Mouse (Mus musculus): ENCODE measurements at regions not wholly inside any gene's neighbourhood (a gene's known extent, or its start where the extent isn't known, plus 50 kb on each side); places are given as distances from the start of the nearest gene placed in this dataset.
A peak's percentile ranks its signal among the peaks of the same experiment; 100 is the strongest.

- H3K9me3 ChIP-seq (replicated peaks; ENCODE audit: control insufficient read depth, low read length) = no peaks in the 10 kb centered on the region
- H3K36me3 ChIP-seq (replicated peaks; ENCODE audit: control insufficient read depth, insufficient read depth, low read depth, low read length) = no peaks in the 10 kb centered on the region
- WGBS = 79% methylated on average over 1 of the region's 1 CpGs
- no peak for ATAC-seq (replicated peaks; ENCODE audit: insufficient number of reproducible peaks, low FRiP score, low TSS enrichment, low read depth)
- no peak overlapping the region for H3K4me3 ChIP-seq (ENCODE audit: low read depth, low read length)
- H3K27ac ChIP-seq (replicated peaks; ENCODE audit: low read depth, low read length) = no peak overlapping the region
- H3K4me1 ChIP-seq (ENCODE audit: control insufficient read depth, insufficient read depth, low read length) = no peaks in the 10 kb centered on the region
- DNase-seq (ENCODE audit: low spot score) = no peak
- no peak overlapping the region for H3K9ac ChIP-seq (replicated peaks; ENCODE audit: low read length)
- no peaks in the 10 kb centered on the region for H3K27me3 ChIP-seq (ENCODE audit: control insufficient read depth, insufficient read depth, low read length)
- H3K4me2 ChIP-seq (ENCODE audit: low read depth, low read length) = no peak overlapping the region
Measured at GRCm38 (mm10) chr16:30784949-30785348, 185.4 kb downstream of the Fam43a start.

- no peak for ATAC-seq (replicated peaks; ENCODE audit: insufficient number of reproducible peaks, low FRiP score, low TSS enrichment, low read depth)
- H3K4me2 ChIP-seq (ENCODE audit: low read depth, low read length) = no peak overlapping the region
- H3K27me3 ChIP-seq (ENCODE audit: control insufficient read depth, insufficient read depth, low read length) = no peaks in the 10 kb centered on the region
- 90% methylated on average over 3 of the region's 3 CpGs for WGBS
- H3K9me3 ChIP-seq (replicated peaks; ENCODE audit: control insufficient read depth, low read length) = no peaks in the 10 kb centered on the region
- no peaks in the 10 kb centered on the region for H3K36me3 ChIP-seq (replicated peaks; ENCODE audit: control insufficient read depth, insufficient read depth, low read depth, low read length)
- H3K4me3 ChIP-seq (ENCODE audit: low read depth, low read length) = no peak overlapping the region
- H3K27ac ChIP-seq (replicated peaks; ENCODE audit: low read depth, low read length) = no peak overlapping the region
- peaks cover 3% of the 10 kb centered on the region for H3K4me1 ChIP-seq (ENCODE audit: control insufficient read depth, insufficient read depth, low read length)
- DNase-seq (ENCODE audit: low spot score) = no peak
- no peak overlapping the region for H3K9ac ChIP-seq (replicated peaks; ENCODE audit: low read length)
Measured at GRCm38 (mm10) chr16:30786060-30786459, 186.5 kb downstream of the Fam43a start.

DNA sequence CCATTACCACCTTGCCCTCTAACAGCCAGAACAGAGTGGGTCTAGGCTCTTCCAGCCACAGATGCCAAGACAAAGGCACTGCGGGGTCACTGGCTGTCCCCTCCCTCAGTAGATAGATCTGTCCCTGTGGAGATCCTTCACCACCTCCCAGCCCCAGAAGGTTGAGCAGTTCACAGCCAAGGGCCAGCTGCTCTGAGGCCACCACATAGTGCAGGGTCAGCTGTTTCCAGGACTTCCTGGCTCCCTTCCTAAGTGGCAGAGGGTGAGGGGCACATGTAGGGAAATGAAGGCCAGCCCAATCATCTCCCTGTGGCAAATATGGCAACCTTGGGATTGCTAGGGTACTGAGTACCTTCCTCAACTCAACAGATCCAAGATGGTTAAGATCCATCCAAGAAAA is 187.8 kb downstream of the Fam43a start:
- 85% methylated on average over 1 of the region's 1 CpGs for WGBS
- DNase-seq (ENCODE audit: low spot score) (no peak), ATAC-seq (replicated peaks; ENCODE audit: insufficient number of reproducible peaks, low FRiP score, low TSS enrichment, low read depth) (no peak)
- Histone ChIP-seq H3K27me3 (ENCODE audit: control insufficient read depth, insufficient read depth, low read length) (no peaks in the 10 kb centered on the region), H3K9me3 (replicated peaks; ENCODE audit: control insufficient read depth, low read length) (no peaks in the 10 kb centered on the region), H3K4me1 (ENCODE audit: control insufficient read depth, insufficient read depth, low read length) (peaks cover 3% of the 10 kb centered on the region), H3K9ac (replicated peaks; ENCODE audit: low read length) (no peak overlapping the region), H3K4me2 (ENCODE audit: low read depth, low read length) (no peak overlapping the region), H3K4me3 (ENCODE audit: low read depth, low read length) (no peak overlapping the region), H3K36me3 (replicated peaks; ENCODE audit: control insufficient read depth, insufficient read depth, low read depth, low read length) (no peaks in the 10 kb centered on the region), H3K27ac (replicated peaks; ENCODE audit: low read depth, low read length) (no peak overlapping the region)

GRCm38 (mm10) chr16:30788321-30788781 is 188.8 kb downstream of the Fam43a start:
- Histone ChIP-seq H3K27ac (replicated peaks; ENCODE audit: low read depth, low read length) (no peak overlapping the region), H3K4me2 (ENCODE audit: low read depth, low read length) (no peak overlapping the region), H3K9ac (replicated peaks; ENCODE audit: low read length) (no peak overlapping the region), H3K4me1 (ENCODE audit: control insufficient read depth, insufficient read depth, low read length) (peaks cover 3% of the 10 kb centered on the region), H3K4me3 (ENCODE audit: low read depth, low read length) (no peak overlapping the region), H3K9me3 (replicated peaks; ENCODE audit: control insufficient read depth, low read length) (no peaks in the 10 kb centered on the region), H3K27me3 (ENCODE audit: control insufficient read depth, insufficient read depth, low read length) (no peaks in the 10 kb centered on the region), H3K36me3 (replicated peaks; ENCODE audit: control insufficient read depth, insufficient read depth, low read depth, low read length) (no peaks in the 10 kb centered on the region)
- ATAC-seq (replicated peaks; ENCODE audit: insufficient number of reproducible peaks, low FRiP score, low TSS enrichment, low read depth) (no peak), DNase-seq (ENCODE audit: low spot score) (no peak)
- WGBS = 75% methylated on average over 11 of the region's 11 CpGs

- H3K27ac ChIP-seq (replicated peaks; ENCODE audit: low read depth, low read length) = no peak overlapping the region
- WGBS = 88% methylated on average over 15 of the region's 15 CpGs
- peaks cover 3% of the 10 kb centered on the region for H3K4me1 ChIP-seq (ENCODE audit: control insufficient read depth, insufficient read depth, low read length)
- DNase-seq (ENCODE audit: low spot score) = no peak
- H3K9me3 ChIP-seq (replicated peaks; ENCODE audit: control insufficient read depth, low read length) = no peaks in the 10 kb centered on the region
- H3K9ac ChIP-seq (replicated peaks; ENCODE audit: low read length) = no peak overlapping the region
- no peaks in the 10 kb centered on the region for H3K27me3 ChIP-seq (ENCODE audit: control insufficient read depth, insufficient read depth, low read length)
- no peak overlapping the region for H3K4me2 ChIP-seq (ENCODE audit: low read depth, low read length)
- H3K36me3 ChIP-seq (replicated peaks; ENCODE audit: control insufficient read depth, insufficient read depth, low read depth, low read length) = no peaks in the 10 kb centered on the region
- H3K4me3 ChIP-seq (ENCODE audit: low read depth, low read length) = no peak overlapping the region
- ATAC-seq (replicated peaks; ENCODE audit: insufficient number of reproducible peaks, low FRiP score, low TSS enrichment, low read depth) = no peak
Measured at GRCm38 (mm10) chr16:30788944-30789781, 189.6 kb downstream of the Fam43a start.

DNA sequence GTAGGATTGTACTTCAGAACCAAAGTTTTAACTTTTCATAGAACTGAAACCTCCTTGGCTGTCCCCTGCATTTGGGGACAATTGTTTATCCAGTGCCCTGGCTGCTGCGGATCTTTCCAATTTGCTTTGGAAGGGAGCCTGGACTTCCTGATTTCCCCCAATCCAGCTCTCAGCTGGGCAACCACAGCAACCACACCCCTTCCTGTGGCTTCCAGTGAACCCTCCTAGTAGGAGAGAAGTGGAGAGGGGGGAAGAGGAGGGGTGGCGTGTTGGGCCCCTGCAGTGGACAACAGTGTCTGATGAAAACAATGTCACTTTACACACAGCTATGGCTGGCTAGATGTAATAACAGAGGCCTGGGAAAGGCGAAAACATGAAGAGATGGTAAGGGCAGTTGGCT is 190.5 kb downstream of the Fam43a start:
- Histone ChIP-seq H3K4me2 (ENCODE audit: low read depth, low read length) (no peak overlapping the region), H3K9me3 (replicated peaks; ENCODE audit: control insufficient read depth, low read length) (no peaks in the 10 kb centered on the region), H3K4me3 (ENCODE audit: low read depth, low read length) (no peak overlapping the region), H3K36me3 (replicated peaks; ENCODE audit: control insufficient read depth, insufficient read depth, low read depth, low read length) (no peaks in the 10 kb centered on the region), H3K4me1 (ENCODE audit: control insufficient read depth, insufficient read depth, low read length) (peaks cover 3% of the 10 kb centered on the region), H3K27me3 (ENCODE audit: control insufficient read depth, insufficient read depth, low read length) (no peaks in the 10 kb centered on the region), H3K27ac (replicated peaks; ENCODE audit: low read depth, low read length) (peak overlapping the region; percentile 62; the same call in 1 of the 2 replicates), H3K9ac (replicated peaks; ENCODE audit: low read length) (peak overlapping the region; percentile 39)
- ATAC-seq (replicated peaks; ENCODE audit: insufficient number of reproducible peaks, low FRiP score, low TSS enrichment, low read depth) = no peak
- no peak for DNase-seq (ENCODE audit: low spot score)
- 48% methylated on average over 3 of the region's 3 CpGs for WGBS

- Histone ChIP-seq H3K36me3 (replicated peaks; ENCODE audit: control insufficient read depth, insufficient read depth, low read depth, low read length) (no peaks in the 10 kb centered on the region), H3K4me2 (ENCODE audit: low read depth, low read length) (no peak overlapping the region), H3K4me3 (ENCODE audit: low read depth, low read length) (no peak overlapping the region), H3K4me1 (ENCODE audit: control insufficient read depth, insufficient read depth, low read length) (peaks cover 3% of the 10 kb centered on the region), H3K9me3 (replicated peaks; ENCODE audit: control insufficient read depth, low read length) (no peaks in the 10 kb centered on the region), H3K27ac (replicated peaks; ENCODE audit: low read depth, low read length) (peak overlapping the region; percentile 62; the same call in 1 of the 2 replicates), H3K27me3 (ENCODE audit: control insufficient read depth, insufficient read depth, low read length) (no peaks in the 10 kb centered on the region), H3K9ac (replicated peaks; ENCODE audit: low read length) (peak overlapping the region; percentile 39)
- ATAC-seq (replicated peaks; ENCODE audit: insufficient number of reproducible peaks, low FRiP score, low TSS enrichment, low read depth) = peak; percentile 82; the same call in 1 of the 2 replicates
- DNase-seq (ENCODE audit: low spot score) = peak; percentile 44
- 29% methylated on average over 4 of the region's 4 CpGs for WGBS
Measured at GRCm38 (mm10) chr16:30790551-30791001, 191.1 kb downstream of the Fam43a start.

- DNase-seq (ENCODE audit: low spot score) (no peak), ATAC-seq (replicated peaks; ENCODE audit: insufficient number of reproducible peaks, low FRiP score, low TSS enrichment, low read depth) (no peak)
- 78% methylated on average over 10 of the region's 10 CpGs for WGBS
- Histone ChIP-seq H3K27ac (replicated peaks; ENCODE audit: low read depth, low read length) (no peak overlapping the region), H3K4me2 (ENCODE audit: low read depth, low read length) (no peak overlapping the region), H3K27me3 (ENCODE audit: control insufficient read depth, insufficient read depth, low read length) (no peaks in the 10 kb centered on the region), H3K9ac (replicated peaks; ENCODE audit: low read length) (no peak overlapping the region), H3K4me1 (ENCODE audit: control insufficient read depth, insufficient read depth, low read length) (peaks cover 3% of the 10 kb centered on the region), H3K36me3 (replicated peaks; ENCODE audit: control insufficient read depth, insufficient read depth, low read depth, low read length) (no peaks in the 10 kb centered on the region), H3K9me3 (replicated peaks; ENCODE audit: control insufficient read depth, low read length) (no peaks in the 10 kb centered on the region), H3K4me3 (ENCODE audit: low read depth, low read length) (no peak overlapping the region)
Measured at GRCm38 (mm10) chr16:30791048-30791855, 191.7 kb downstream of the Fam43a start.
